Mouse (Mus musculus) gastrocnemius, adult 2 months (tissue): ENCODE measurements around the gene Ctnna2. TPM values are rescaled to one million over a fixed set of nuclear protein-coding genes. Genes with fewer than 3 reads are reported as not detected.

ENCODE experiments used
- DNase-seq: peaks from one replicate; pipeline ENCODE4 v3.0.0; 2022
- H3K27ac ChIP-seq: fragments of 200-600 bp; 2 replicates; pipeline ENCODE4 v1.8.1; 2022; ENCODE audit warnings: mild to moderate bottlenecking
- H3K4me3 ChIP-seq: fragments of 200-600 bp; 2 replicates; pipeline ENCODE4 v1.8.1; 2022; ENCODE audit warnings: mild to moderate bottlenecking, moderate library complexity
- CTCF ChIP-seq: fragments of 200-600 bp; IDR thresholded peaks from 2 replicates; pipeline ENCODE4 v1.8.1; 2022; ENCODE audit warnings: antibody characterized with exemption, mild to moderate bottlenecking, moderate library complexity
- intact Hi-C: fragments of 180-260 bp; cut with DNase I; formaldehyde crosslinking; loops from one replicate; pipeline ENCODE4 v1.15.1; 2025
- total RNA-seq, 2 experiments: library from RNA; stranded (reverse); gene quantifications; 2 replicates each; pipeline ENCODE4 v1.2.3; 2021

The Ctnna2 gene
- total RNA-seq, 2 experiments from 2014 or later = not detected

DNA sequence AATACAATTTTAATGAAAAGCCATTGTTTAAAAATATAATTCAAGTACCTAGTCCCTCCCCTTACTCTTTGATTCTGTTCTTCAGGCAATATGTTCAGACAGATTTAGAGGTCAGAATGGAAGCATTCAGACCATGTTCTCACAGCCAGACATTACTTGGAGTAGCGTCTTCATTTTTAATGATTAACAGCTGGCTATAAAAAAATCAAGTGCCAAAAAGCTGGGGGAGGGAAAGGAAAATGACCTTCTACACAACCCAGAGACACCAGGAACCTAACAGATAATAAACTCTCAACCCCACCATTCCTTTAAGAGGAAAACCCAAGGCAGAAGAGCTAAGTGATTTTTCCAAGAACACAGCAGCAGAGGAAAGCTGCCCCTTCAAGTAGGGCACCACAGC lies 624.7 kb downstream of the Ctnna2 start:
- Histone ChIP-seq H3K4me3 (no peak overlapping the region), H3K27ac (no peak overlapping the region)
- intact Hi-C loops = no loop called here
- TF ChIP-seq CTCF = no peak
- DNase-seq = no peak

GRCm38 (mm10) chr6:77343781-77344180 lies 635.7 kb downstream of the Ctnna2 start:
- intact Hi-C loops = no loop called here
- Histone ChIP-seq H3K27ac (no peak overlapping the region), H3K4me3 (no peak overlapping the region)
- no peak for TF ChIP-seq CTCF
- DNase-seq = no peak

- H3K27ac ChIP-seq = no peak overlapping the region
- no peak overlapping the region for H3K4me3 ChIP-seq
- DNase-seq = no peak
- no peak for TF ChIP-seq CTCF
- intact Hi-C loops = no loop called here
Measured at GRCm38 (mm10) chr6:77335537-77335936, 644.0 kb downstream of the Ctnna2 start.

GRCm38 (mm10) chr6:77324748-77325147 lies 654.8 kb downstream of the Ctnna2 start:
- DNase-seq = no peak
- no peak for TF ChIP-seq CTCF
- no peak overlapping the region for H3K4me3 ChIP-seq
- intact Hi-C loops = no loop called here
- H3K27ac ChIP-seq = no peak overlapping the region

GRCm38 (mm10) chr6:77324327-77324726 lies 655.2 kb downstream of the Ctnna2 start:
- no peak overlapping the region for H3K27ac ChIP-seq
- intact Hi-C loops = no loop called here
- DNase-seq = no peak
- no peak for TF ChIP-seq CTCF
- no peak overlapping the region for H3K4me3 ChIP-seq

GRCm38 (mm10) chr6:77306796-77307195 lies 672.7 kb downstream of the Ctnna2 start:
- no peak for TF ChIP-seq CTCF
- intact Hi-C loops = no loop called here
- Histone ChIP-seq H3K27ac (no peak overlapping the region), H3K4me3 (no peak overlapping the region)
- no peak for DNase-seq

DNA sequence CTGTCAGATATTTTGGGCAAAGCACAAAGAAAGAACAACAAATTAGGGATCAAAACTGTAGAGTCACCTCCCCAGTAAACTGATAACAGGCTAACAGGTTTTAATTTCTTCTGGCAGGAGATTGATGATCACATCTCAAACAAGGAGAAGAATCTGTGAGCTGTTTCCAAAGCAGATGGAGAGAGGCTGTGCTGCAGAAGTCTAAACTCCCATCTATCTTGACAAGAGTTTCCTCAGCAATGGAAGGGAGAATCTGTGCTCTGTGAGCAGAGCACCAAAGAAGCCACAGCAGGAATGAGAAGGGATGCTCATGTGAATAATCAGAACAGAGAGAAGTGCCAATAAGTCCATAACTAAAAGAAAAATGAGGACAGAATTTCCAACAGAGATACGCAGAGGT lies 678.2 kb downstream of the Ctnna2 start:
- intact Hi-C loops = no loop called here
- Histone ChIP-seq H3K4me3 (no peak overlapping the region), H3K27ac (no peak overlapping the region)
- DNase-seq = no peak
- TF ChIP-seq CTCF = no peak

- H3K27ac ChIP-seq = no peak overlapping the region
- intact Hi-C loops = no loop called here
- DNase-seq = no peak
- TF ChIP-seq CTCF = no peak
- H3K4me3 ChIP-seq = no peak overlapping the region
Measured at GRCm38 (mm10) chr6:77291415-77291814, 688.1 kb downstream of the Ctnna2 start.

- intact Hi-C loops = no loop called here
- DNase-seq = no peak
- TF ChIP-seq CTCF = no peak
- H3K4me3 ChIP-seq = no peak overlapping the region
- no peak overlapping the region for H3K27ac ChIP-seq
Measured at GRCm38 (mm10) chr6:77288402-77288801, 691.1 kb downstream of the Ctnna2 start.

GRCm38 (mm10) chr6:77286317-77286716 lies 693.2 kb downstream of the Ctnna2 start:
- DNase-seq = no peak
- intact Hi-C loops = no loop called here
- Histone ChIP-seq H3K4me3 (no peak overlapping the region), H3K27ac (no peak overlapping the region)
- TF ChIP-seq CTCF = no peak

DNA sequence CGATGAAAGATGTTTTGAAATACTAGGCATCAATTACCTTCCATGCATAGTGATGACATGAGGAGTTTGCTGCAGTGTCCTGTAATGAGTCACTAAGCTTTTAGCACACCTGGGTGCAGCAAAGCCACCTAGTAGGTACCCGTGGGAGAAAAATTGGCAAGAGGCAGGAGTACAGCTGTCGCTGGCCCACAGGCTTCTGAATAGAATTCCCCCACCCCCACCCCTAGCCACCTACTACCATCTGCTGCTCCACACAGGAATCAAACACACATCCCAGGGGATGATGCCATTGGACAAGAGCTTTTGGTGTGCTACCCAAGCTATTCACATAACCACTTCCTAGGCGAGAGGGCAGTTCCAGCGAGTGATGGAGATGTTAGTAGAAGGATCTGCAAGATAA lies 700.7 kb downstream of the Ctnna2 start:
- intact Hi-C loops = no loop called here
- TF ChIP-seq CTCF = no peak
- Histone ChIP-seq H3K27ac (no peak overlapping the region), H3K4me3 (no peak overlapping the region)
- no peak for DNase-seq

GRCm38 (mm10) chr6:77265163-77265562 lies 714.3 kb downstream of the Ctnna2 start:
- H3K27ac ChIP-seq = no peak overlapping the region
- no peak overlapping the region for H3K4me3 ChIP-seq
- no peak for DNase-seq
- intact Hi-C loops = no loop called here
- TF ChIP-seq CTCF = no peak

DNA sequence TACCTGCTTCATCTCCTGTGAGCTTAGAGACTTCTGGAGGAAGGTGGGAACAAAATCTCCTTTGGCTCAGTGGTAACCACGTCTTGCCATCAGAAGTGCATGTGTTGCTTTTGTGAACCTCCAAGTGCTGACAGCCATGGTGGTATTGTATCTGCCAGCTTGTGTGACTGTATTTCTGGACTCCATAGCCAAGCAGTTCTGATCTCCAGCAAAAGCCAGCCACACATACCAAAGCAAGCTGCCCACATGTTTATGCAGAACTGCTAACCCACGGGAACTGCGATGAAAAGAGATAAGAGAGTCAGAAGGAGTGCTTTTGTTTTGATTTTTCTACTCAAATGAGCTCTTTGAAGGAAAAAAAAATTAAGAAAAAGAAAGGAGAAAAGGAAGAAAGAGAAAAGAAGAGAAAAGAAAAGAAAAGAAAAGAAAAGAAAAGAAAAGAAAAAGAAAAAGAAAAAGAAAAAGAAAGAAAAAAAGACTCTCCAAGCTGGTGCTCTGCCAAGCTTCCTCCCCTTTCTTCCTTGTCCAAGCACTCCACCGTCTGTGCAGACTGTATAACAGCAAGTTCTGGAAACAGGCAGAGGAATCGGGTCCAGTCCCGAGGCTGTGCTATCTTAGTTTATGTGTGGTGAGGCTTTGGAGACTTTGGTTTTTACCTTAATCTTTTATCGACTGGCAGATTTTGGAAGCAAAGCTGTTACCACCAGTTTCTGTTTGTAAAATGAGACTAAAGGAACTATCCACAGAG lies 722.0 kb downstream of the Ctnna2 start:
- no peak overlapping the region for H3K27ac ChIP-seq
- DNase-seq = no peak
- intact Hi-C loops = no loop called here
- TF ChIP-seq CTCF = peak; percentile 28; the same call in 1 of the 2 replicates
- no peak overlapping the region for H3K4me3 ChIP-seq

DNA sequence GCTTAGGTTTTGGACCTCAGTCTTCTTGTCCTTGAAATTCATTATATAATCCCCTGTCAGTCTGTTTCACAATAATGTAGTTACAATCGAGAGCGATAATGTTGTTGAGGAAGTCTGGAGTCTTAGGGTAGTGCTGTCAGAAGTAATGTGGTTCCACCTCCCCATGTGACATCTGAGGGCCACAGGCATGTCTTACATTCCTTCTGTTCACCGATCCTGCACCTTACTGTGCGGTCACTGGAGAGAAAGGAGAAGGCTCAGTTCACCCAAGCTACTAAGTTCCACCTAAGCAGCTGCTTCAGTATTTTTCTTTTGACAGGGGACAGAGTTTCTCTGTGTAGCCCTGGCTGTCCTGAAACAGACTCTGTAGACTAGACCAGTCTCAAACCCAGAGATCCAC lies 723.2 kb downstream of the Ctnna2 start:
- DNase-seq = no peak
- no peak overlapping the region for H3K27ac ChIP-seq
- TF ChIP-seq CTCF = no peak
- intact Hi-C loops = no loop called here
- no peak overlapping the region for H3K4me3 ChIP-seq
